Mouse (Mus musculus): ENCODE measurements at regions not wholly inside any gene's neighbourhood (a gene's known extent, or its start where the extent isn't known, plus 50 kb on each side); places are given as distances from the start of the nearest gene placed in this dataset.

DNA sequence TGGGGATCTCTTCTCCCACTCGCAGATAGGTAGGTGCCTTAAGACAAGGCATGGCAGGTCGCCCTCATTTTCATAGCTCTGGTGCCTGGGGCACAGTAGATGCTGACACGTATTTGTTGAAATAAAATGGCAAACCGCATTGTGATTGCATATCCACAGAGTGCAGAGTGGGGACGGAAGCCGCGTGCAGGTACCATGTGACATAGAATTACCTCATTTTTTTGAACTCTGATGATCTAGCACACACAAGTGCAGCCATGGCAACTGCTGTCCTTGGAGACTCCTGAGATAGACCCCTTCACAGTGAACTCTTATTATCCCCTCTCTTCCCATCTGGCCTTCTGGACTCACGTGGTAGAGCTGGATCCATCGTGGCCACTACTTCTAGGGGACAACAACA is 262.7 kb upstream of the Gm10131 start:
- Histone ChIP-seq H3K4me2 (no peak overlapping the region), H3K4me3 (no peak overlapping the region), H3K9ac (no peak overlapping the region), H3K36me3 (no peaks in the 10 kb centered on the region), H3K4me1 (replicated peaks) (no peaks in the 10 kb centered on the region), H3K9me3 (replicated peaks) (no peaks in the 10 kb centered on the region), H3K27ac (ENCODE audit: poor library complexity, severe bottlenecking) (no peak overlapping the region), H3K27me3 (replicated peaks) (no peaks in the 10 kb centered on the region)
- WGBS: 86% methylated on average over 9 of the region's 9 CpGs
- ATAC-seq (ENCODE audit: insufficient number of reproducible peaks, low FRiP score): no peak

DNA sequence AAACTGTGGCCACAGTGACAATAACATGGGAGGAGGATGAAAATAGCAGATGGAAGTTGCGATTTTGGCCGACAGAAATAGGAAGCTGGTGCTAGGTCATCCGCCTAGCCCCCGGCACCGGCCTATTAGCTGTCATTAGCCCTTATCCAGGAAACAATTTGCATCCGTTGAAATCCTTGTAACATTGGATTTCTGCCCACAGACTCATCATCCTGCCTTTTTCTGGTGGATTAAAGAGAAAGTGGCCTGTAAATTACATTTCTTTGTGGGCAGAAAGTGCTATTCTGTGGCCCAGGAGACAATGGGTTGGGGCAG is 261.1 kb upstream of the Gm10131 start:
- ATAC-seq (ENCODE audit: insufficient number of reproducible peaks, low FRiP score): no peak
- Histone ChIP-seq H3K9ac (no peak overlapping the region), H3K4me3 (no peak overlapping the region), H3K4me2 (no peak overlapping the region), H3K27ac (ENCODE audit: poor library complexity, severe bottlenecking) (no peak overlapping the region), H3K4me1 (replicated peaks) (no peaks in the 10 kb centered on the region), H3K36me3 (no peaks in the 10 kb centered on the region), H3K9me3 (replicated peaks) (no peaks in the 10 kb centered on the region), H3K27me3 (replicated peaks) (no peaks in the 10 kb centered on the region)
- 65% methylated on average over 6 of the region's 6 CpGs for WGBS

DNA sequence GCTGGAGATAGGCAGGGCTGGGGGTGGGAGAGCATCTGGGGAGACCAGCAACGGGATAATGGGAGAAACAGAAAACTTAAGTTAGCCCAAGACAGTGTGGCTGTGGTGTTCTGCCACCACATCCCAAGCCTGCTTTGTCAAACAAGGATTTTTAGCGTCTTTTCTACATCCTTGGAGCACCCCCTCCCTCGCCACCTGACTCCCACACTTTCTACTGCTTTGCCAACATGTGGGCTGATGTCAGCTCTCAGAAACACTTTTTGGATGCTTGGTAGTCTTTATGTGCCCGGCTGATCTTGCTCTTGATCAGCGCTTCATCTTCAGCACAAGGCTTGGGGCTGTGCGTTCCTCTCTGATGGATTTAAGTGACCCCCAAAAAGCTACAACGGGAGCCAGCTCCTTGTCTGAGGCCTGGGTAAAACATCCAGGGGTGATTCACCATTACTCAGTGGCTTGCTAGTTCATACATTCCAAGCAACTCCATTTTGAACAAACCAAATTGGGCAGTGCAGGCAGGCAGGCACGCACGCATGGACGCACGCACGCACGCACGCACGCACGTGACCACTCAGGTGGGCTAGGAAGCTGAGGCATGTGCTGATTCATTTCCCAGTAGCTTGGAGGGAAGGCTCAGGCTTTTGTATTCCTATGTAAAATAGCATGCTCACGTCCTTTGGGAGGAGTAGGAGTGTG is 260.6 kb upstream of the Gm10131 start:
- Histone ChIP-seq H3K4me2 (no peak overlapping the region), H3K27me3 (replicated peaks) (no peaks in the 10 kb centered on the region), H3K4me3 (no peak overlapping the region), H3K9me3 (replicated peaks) (no peaks in the 10 kb centered on the region), H3K4me1 (replicated peaks) (no peaks in the 10 kb centered on the region), H3K27ac (ENCODE audit: poor library complexity, severe bottlenecking) (no peak overlapping the region), H3K9ac (no peak overlapping the region), H3K36me3 (no peaks in the 10 kb centered on the region)
- ATAC-seq (ENCODE audit: insufficient number of reproducible peaks, low FRiP score): no peak
- WGBS: 86% methylated on average over 17 of the region's 17 CpGs

DNA sequence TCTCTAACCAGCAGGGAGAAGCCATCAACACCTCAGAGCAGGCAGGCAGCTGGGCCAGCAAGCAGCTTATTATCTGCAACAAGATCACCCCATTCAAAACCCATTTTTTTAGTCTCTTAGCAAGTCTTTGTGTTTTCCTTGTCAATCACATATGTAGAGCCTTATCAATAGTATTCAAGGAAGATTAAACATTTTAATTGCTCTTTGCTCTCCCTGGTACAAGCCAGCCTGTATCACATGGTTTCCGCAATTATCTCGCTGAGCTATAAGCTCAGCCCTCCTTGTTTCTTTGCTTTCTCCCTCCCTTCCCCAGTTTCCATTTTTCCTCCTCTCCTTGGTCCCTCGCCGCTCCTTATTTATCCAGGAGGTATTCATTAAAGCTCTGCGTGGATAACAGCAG is 259.9 kb upstream of the Gm10131 start:
- H3K9ac ChIP-seq: no peak overlapping the region
- no peaks in the 10 kb centered on the region for H3K9me3 ChIP-seq (replicated peaks)
- 48% methylated on average over 5 of the region's 5 CpGs for WGBS
- no peak for ATAC-seq (ENCODE audit: insufficient number of reproducible peaks, low FRiP score)
- no peak overlapping the region for H3K4me2 ChIP-seq
- H3K4me1 ChIP-seq (replicated peaks): no peaks in the 10 kb centered on the region
- no peaks in the 10 kb centered on the region for H3K27me3 ChIP-seq (replicated peaks)
- H3K36me3 ChIP-seq: no peaks in the 10 kb centered on the region
- no peak overlapping the region for H3K27ac ChIP-seq (ENCODE audit: poor library complexity, severe bottlenecking)
- no peak overlapping the region for H3K4me3 ChIP-seq

DNA sequence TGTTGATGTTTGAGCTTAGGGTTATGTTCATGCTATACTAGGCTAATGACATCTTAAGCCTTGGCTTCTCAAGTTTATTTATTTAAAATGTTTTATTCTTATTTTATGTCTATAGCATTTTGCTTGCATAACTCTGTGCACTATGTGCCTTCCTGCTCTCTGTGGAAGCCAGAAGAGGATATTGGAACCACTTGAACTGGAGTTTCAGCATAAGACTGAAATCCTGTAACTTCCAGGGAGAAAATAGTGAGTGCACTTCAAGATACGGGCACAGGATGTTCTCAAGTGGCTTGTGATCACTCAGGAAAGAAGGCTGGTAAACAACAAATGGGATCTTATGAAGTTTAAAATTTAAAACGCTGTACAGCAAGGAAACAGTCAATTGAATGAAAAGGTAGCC is 257.0 kb upstream of the Gm10131 start:
- Histone ChIP-seq H3K4me2 (no peak overlapping the region), H3K27ac (ENCODE audit: poor library complexity, severe bottlenecking) (no peak overlapping the region), H3K9ac (no peak overlapping the region), H3K4me1 (replicated peaks) (no peaks in the 10 kb centered on the region), H3K4me3 (no peak overlapping the region), H3K27me3 (replicated peaks) (no peaks in the 10 kb centered on the region), H3K36me3 (no peaks in the 10 kb centered on the region), H3K9me3 (replicated peaks) (no peaks in the 10 kb centered on the region)
- ATAC-seq (ENCODE audit: insufficient number of reproducible peaks, low FRiP score): no peak
- WGBS: 63% methylated on average over 2 of the region's 2 CpGs

DNA sequence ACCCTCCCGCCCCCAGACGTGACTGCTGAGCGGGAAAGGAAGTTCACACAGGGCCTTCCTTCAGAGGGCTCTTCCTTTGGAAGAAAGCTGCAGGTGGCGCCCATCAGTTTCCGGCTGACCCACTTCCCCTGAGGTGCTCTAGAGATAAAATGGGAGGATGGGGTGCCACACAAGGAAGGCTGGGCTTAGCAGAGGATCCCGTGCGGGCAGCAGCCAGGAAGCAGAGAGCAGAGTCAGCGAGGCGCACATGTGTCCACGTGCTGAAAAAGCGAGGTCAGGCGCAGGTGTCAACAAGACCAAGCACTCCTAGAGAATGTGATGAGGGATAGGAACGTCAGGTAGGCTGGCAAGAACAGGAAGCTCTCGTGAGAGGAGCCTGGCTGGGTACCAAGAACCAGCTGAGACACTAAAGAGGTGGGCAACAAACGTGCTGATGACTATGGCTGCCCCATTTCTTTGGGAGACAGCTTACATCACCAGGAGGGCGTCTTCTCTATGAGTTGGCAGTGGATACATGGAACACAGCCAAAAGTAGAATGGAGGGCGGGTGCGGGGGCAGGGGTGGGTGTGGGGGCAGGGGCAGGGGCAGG is 253.0 kb upstream of the Gm10131 start:
- H3K27ac ChIP-seq (ENCODE audit: poor library complexity, severe bottlenecking): no peak overlapping the region
- H3K4me2 ChIP-seq: no peak overlapping the region
- H3K4me1 ChIP-seq (replicated peaks): no peaks in the 10 kb centered on the region
- ATAC-seq (ENCODE audit: insufficient number of reproducible peaks, low FRiP score): no peak
- H3K27me3 ChIP-seq (replicated peaks): no peaks in the 10 kb centered on the region
- 70% methylated on average over 18 of the region's 18 CpGs for WGBS
- H3K9me3 ChIP-seq (replicated peaks): no peaks in the 10 kb centered on the region
- no peaks in the 10 kb centered on the region for H3K36me3 ChIP-seq
- no peak overlapping the region for H3K9ac ChIP-seq
- H3K4me3 ChIP-seq: no peak overlapping the region

DNA sequence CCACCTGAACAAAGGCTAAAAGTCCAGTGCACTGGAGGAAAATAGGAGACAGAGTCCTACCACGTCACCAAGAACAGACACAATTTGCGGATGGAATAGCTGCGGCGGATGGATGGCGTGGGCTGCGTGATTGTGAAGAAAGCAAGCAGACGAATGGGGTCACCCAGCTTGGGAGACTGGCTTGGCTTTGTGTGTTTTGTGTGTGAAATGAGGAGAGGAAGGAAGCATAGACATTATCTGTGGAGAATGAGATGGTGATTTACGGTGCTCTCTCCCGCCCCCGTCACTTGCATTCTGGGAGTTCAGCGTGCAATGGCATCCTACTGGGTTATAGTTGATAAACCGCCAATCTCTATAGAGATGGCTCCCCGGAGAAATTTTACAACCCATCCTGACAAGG is 252.1 kb upstream of the Gm10131 start:
- H3K4me1 ChIP-seq (replicated peaks): no peaks in the 10 kb centered on the region
- no peak overlapping the region for H3K4me2 ChIP-seq
- no peak for ATAC-seq (ENCODE audit: insufficient number of reproducible peaks, low FRiP score)
- H3K27me3 ChIP-seq (replicated peaks): no peaks in the 10 kb centered on the region
- H3K9me3 ChIP-seq (replicated peaks): no peaks in the 10 kb centered on the region
- 87% methylated on average over 13 of the region's 13 CpGs for WGBS
- H3K9ac ChIP-seq: no peak overlapping the region
- no peak overlapping the region for H3K4me3 ChIP-seq
- no peaks in the 10 kb centered on the region for H3K36me3 ChIP-seq
- H3K27ac ChIP-seq (ENCODE audit: poor library complexity, severe bottlenecking): no peak overlapping the region

DNA sequence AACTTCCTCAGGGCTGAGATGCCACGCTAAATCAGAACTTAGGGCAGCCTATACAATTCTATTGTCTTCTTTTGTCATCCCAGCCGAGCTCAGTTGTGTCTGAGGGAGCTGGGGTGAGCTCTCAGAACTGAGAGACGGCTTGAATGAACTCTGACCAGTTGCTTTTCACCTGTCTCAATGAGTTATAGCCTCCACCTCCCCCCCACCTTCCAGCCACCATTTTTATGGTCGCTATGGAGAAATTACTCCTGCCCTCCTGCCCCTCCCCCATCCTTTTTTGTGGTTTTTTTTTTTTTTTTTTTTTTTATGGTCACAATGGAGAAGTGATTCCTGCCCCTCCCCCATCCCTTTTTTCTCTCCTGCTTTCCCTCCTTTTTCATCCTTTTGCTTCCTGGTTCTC is 251.6 kb upstream of the Gm10131 start:
- Histone ChIP-seq H3K9me3 (replicated peaks) (no peaks in the 10 kb centered on the region), H3K27ac (ENCODE audit: poor library complexity, severe bottlenecking) (no peak overlapping the region), H3K4me3 (no peak overlapping the region), H3K4me2 (no peak overlapping the region), H3K4me1 (replicated peaks) (no peaks in the 10 kb centered on the region), H3K36me3 (no peaks in the 10 kb centered on the region), H3K9ac (no peak overlapping the region), H3K27me3 (replicated peaks) (0 out of 2 replicates have a peak, but pooled peaks cover 3% of the 10 kb centered on the region)
- WGBS: 70% methylated on average over 4 of the region's 4 CpGs
- ATAC-seq (ENCODE audit: insufficient number of reproducible peaks, low FRiP score): no peak

DNA sequence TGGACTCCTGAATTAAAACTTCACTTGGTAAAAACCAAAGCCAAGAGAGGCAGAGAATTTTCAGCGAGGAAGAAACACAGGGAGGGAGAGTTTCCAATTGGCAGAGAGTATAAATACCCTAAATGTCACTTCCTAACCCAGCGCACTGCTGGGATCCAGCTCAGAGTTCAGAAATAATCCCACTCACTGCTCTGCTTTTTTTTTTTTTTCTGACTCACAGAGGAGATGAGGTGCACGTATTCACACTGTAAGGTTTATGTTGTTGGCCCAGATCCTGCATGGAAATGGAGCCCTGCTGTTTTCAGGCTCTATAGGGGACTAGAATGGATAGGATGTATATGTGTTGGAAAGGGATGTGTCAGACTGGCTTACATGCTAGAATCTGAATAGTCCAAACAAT is 249.8 kb upstream of the Gm10131 start:
- H3K9ac ChIP-seq: no peak overlapping the region
- 0 out of 2 replicates have a peak, but pooled peaks cover 3% of the 10 kb centered on the region for H3K9me3 ChIP-seq (replicated peaks)
- WGBS: 71% methylated on average over 3 of the region's 3 CpGs
- H3K4me3 ChIP-seq: no peak overlapping the region
- H3K36me3 ChIP-seq: no peaks in the 10 kb centered on the region; the same call in 1 of the 2 replicates
- H3K27ac ChIP-seq (ENCODE audit: poor library complexity, severe bottlenecking): no peak overlapping the region
- 0 out of 2 replicates have a peak, but pooled peaks cover 3% of the 10 kb centered on the region for H3K27me3 ChIP-seq (replicated peaks)
- H3K4me1 ChIP-seq (replicated peaks): no peaks in the 10 kb centered on the region
- no peak for ATAC-seq (ENCODE audit: insufficient number of reproducible peaks, low FRiP score)
- no peak overlapping the region for H3K4me2 ChIP-seq

DNA sequence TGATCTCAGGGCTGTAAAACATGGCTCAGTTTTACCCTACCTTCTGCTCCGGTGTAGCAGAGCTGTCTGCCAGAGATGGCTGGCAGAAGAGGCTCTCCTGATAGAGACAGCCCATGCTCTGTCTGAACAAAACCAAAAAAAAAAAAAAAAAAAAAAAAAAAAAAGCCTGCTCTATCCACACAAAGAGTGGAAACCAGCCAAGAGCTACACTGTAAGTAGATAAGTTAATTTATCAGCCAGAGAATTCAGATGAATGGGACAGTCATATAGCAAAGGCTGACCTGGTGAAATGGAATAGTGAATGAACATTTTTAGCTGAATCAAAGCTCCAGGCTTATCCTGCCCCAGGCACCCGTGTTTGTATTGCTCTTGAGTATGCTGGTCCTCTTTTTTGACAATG is 248.2 kb upstream of the Gm10131 start:
- no peak overlapping the region for H3K9ac ChIP-seq
- no peaks in the 10 kb centered on the region; the same call in 1 of the 2 replicates for H3K36me3 ChIP-seq
- ATAC-seq (ENCODE audit: insufficient number of reproducible peaks, low FRiP score): no peak
- H3K9me3 ChIP-seq (replicated peaks): 0 out of 2 replicates have a peak, but pooled peaks cover 3% of the 10 kb centered on the region
- H3K27me3 ChIP-seq (replicated peaks): 0 out of 2 replicates have a peak, but pooled peaks cover 3% of the 10 kb centered on the region
- H3K27ac ChIP-seq (ENCODE audit: poor library complexity, severe bottlenecking): no peak overlapping the region
- no peak overlapping the region for H3K4me3 ChIP-seq
- WGBS: 42% methylated on average over 2 of the region's 2 CpGs
- H3K4me2 ChIP-seq: no peak overlapping the region
- H3K4me1 ChIP-seq (replicated peaks): no peaks in the 10 kb centered on the region

DNA sequence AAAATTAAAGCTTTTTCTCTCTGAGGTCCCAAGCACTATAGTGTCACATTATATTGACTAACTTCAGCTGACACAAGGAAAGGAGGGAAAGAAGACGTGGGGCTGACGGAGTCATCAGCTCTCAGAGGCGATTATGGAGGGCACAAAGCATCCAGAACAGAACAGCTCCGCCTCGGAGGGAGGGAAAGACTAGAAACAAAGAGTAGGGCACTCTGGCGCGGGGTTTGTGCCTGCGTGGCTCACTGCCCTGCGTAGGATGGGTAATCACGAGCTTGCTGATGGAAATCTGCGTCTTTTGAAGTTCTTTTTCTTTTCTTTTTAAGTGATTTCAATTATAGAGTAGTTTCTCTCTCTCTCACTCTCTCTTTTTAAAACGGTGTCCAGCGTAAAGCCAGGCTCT is 243.5 kb upstream of the Gm10131 start:
- Histone ChIP-seq H3K27ac (ENCODE audit: poor library complexity, severe bottlenecking) (no peak overlapping the region), H3K36me3 (no peaks in the 10 kb centered on the region; the same call in 1 of the 2 replicates), H3K4me3 (no peak overlapping the region), H3K4me2 (no peak overlapping the region), H3K9ac (no peak overlapping the region), H3K4me1 (replicated peaks) (no peaks in the 10 kb centered on the region), H3K9me3 (replicated peaks) (0 out of 2 replicates have a peak, but pooled peaks cover 3% of the 10 kb centered on the region), H3K27me3 (replicated peaks) (0 out of 2 replicates have a peak, but pooled peaks cover 3% of the 10 kb centered on the region)
- ATAC-seq (ENCODE audit: insufficient number of reproducible peaks, low FRiP score): no peak
- 73% methylated on average over 13 of the region's 13 CpGs for WGBS

Measured in heart, embryonic 12.5 days (tissue).